Mouse (Mus musculus): ENCODE measurements around the gene Sycp3. TPM values are rescaled to one million over a fixed set of nuclear protein-coding genes. Genes with fewer than 3 reads are reported as not detected.
"Not testable (repeated sequence)": the region's sequence is repeated elsewhere in the genome, so short reads cannot be mapped to it uniquely, and the experiment has no call there.

Sycp3 gene
- total RNA-seq (2022), result not detected

GRCm38 (mm10) chr10:88459502-88459992 lies at the start of gene Sycp3:
Gene Sycp3 (plus strand): TSS chr10:88459569.
- DNase-seq (ENCODE audit: low spot score in 2 of 2), result no peak

- no peak for DNase-seq (ENCODE audit: low spot score in 2 of 2)
These were observed 49.6 kb upstream of the Sycp3 start for GRCm38 (mm10) chr10:88409751-88410150.

- no peak for DNase-seq (ENCODE audit: low spot score in 2 of 2)
These were observed 46.9 kb upstream of the Sycp3 start for GRCm38 (mm10) chr10:88412290-88412995.

GRCm38 (mm10) chr10:88417686-88418085 lies 41.7 kb upstream of the Sycp3 start:
- no peak for DNase-seq (ENCODE audit: low spot score in 2 of 2)

- no peak for DNase-seq (ENCODE audit: low spot score in 2 of 2)
These were observed 39.2 kb upstream of the Sycp3 start for GRCm38 (mm10) chr10:88420141-88420541.

GRCm38 (mm10) chr10:88420655-88421435 lies 38.5 kb upstream of the Sycp3 start:
- no peak for DNase-seq (ENCODE audit: low spot score in 2 of 2)

GRCm38 (mm10) chr10:88426158-88426816 lies 33.1 kb upstream of the Sycp3 start:
- DNase-seq (ENCODE audit: low spot score in 2 of 2), result no peak

GRCm38 (mm10) chr10:88426896-88427295 lies 32.5 kb upstream of the Sycp3 start:
- DNase-seq (ENCODE audit: low spot score in 2 of 2), result no peak

- no peak for DNase-seq (ENCODE audit: low spot score in 2 of 2)
These were observed 31.4 kb upstream of the Sycp3 start for GRCm38 (mm10) chr10:88427998-88428397.

GRCm38 (mm10) chr10:88441224-88441623 lies 18.1 kb upstream of the Sycp3 start:
- DNase-seq (ENCODE audit: low spot score in 2 of 2), result no peak

GRCm38 (mm10) chr10:88451221-88451620 lies 8.1 kb upstream of the Sycp3 start:
- DNase-seq (ENCODE audit: low spot score in 2 of 2), result peak in 1 of 2 experiments; percentile 29

- DNase-seq (ENCODE audit: low spot score in 2 of 2), result no peak
These were observed 7.4 kb upstream of the Sycp3 start for GRCm38 (mm10) chr10:88451990-88452389.

- DNase-seq (ENCODE audit: low spot score in 2 of 2), result no peak
These were observed 1.6 kb upstream of the Sycp3 start for GRCm38 (mm10) chr10:88457816-88458215.

GRCm38 (mm10) chr10:88460122-88460820 lies 902 bp downstream of the Sycp3 start:
- no peak for DNase-seq (ENCODE audit: low spot score in 2 of 2)

GRCm38 (mm10) chr10:88482866-88483265 lies 23.5 kb downstream of the Sycp3 start:
- not testable (repeated sequence) for DNase-seq (ENCODE audit: low spot score in 2 of 2)

- DNase-seq (ENCODE audit: low spot score in 2 of 2), result no peak
These were observed 29.3 kb downstream of the Sycp3 start for GRCm38 (mm10) chr10:88488629-88489028.

GRCm38 (mm10) chr10:88491632-88492031 lies 32.3 kb downstream of the Sycp3 start:
- no peak for DNase-seq (ENCODE audit: low spot score in 2 of 2)

- no peak for DNase-seq (ENCODE audit: low spot score in 2 of 2)
These were observed 33.3 kb downstream of the Sycp3 start for GRCm38 (mm10) chr10:88492658-88493057.

- DNase-seq (ENCODE audit: low spot score in 2 of 2), result no peak
These were observed 35.7 kb downstream of the Sycp3 start for GRCm38 (mm10) chr10:88494959-88495587.

- DNase-seq (ENCODE audit: low spot score in 2 of 2), result no peak
These were observed 37.6 kb downstream of the Sycp3 start for GRCm38 (mm10) chr10:88496864-88497564.

Measured in gastrocnemius, adult 8-10 months (tissue).